Mouse (Mus musculus) left cerebral cortex, adult 9 months (tissue): ENCODE data around the gene Snx14.

Experiments used
- DNase-seq, 2 experiments: peaks; one replicate each; pipeline ENCODE4 v3.0.0; 2022; ENCODE audit warnings: low spot score in 2 of 2

The Snx14 gene

DNA sequence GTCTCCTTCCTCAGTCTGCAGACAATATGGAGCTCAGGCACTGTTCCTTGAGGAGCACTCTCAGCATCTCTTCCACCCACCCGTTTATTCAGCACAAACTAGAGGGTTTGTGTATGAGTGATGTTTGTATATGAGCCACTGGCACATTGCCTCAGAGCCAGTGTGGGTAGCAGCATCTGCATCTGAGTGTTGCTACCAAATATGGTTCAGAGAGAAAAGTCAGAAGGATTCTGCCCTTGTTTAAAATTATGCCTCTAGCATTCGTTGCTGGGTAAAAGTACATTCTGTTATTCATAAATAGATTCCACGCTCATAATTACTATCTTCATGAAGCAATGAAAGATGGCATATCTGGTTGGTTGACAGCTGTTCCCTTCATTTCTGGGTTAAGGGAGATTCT is 96.1 kb downstream of the Snx14 start:
- DNase-seq = peak; percentile 31 to 42

GRCm38 (mm10) chr9:88342241-88342640 is 96.5 kb downstream of the Snx14 start:
- DNase-seq = no peak

- DNase-seq = no peak
Observed at GRCm38 (mm10) chr9:88340819-88341218, 97.9 kb downstream of the Snx14 start.

DNA sequence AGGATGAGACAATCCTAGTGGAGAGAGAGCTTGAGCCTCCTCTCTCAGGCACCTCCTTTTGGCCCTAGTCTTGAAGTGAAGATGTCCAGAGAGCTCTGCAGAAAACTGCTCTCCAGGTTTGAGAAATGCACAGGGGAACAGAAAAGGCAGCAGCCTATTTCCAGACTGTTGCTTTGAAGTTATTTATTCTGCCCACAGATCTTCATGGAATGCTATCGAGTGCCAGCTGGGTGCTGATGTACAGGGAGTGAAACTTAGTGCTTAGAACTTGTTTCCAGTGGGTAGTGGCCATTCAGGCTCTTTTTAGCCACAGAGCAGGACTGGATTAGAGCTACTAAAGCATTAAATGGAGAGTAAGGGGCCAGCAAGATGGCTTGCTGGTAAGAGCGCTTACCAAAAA is 102.9 kb downstream of the Snx14 start:
- no peak for DNase-seq

- DNase-seq = no peak
Observed at GRCm38 (mm10) chr9:88332447-88332846, 106.3 kb downstream of the Snx14 start.

GRCm38 (mm10) chr9:88330316-88330715 is 108.4 kb downstream of the Snx14 start:
- DNase-seq = no peak

DNA sequence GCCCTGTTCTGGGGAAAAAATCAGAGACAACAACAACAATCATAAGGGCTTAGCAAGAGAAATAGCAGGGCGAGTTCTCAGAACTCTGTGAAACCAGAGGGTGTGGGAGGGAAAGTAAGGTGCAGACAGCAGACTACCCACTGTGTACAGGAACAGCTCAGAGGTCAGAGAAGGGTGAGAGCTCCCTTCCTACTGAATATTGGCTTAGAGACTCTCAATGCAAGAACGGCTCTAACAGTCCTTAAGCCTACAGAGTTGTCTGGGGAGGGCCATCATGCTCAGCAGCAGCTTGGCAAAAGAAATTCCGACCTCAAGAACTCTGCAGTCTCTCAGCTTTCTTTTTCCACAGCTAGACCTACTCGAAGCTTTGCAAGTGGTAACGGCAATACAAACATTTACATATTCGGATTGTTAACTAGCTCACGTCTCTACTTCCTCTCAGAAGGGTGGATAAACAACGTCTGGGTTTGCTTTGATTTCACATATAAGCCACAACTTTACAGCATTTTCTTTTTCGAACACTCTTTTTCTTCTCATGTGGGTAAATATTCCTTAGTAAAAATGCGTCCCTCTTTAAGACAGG is 109.5 kb downstream of the Snx14 start:
- no peak for DNase-seq

- DNase-seq = no peak
Observed at GRCm38 (mm10) chr9:88328666-88329065, 110.1 kb downstream of the Snx14 start.

GRCm38 (mm10) chr9:88326930-88327901 is 111.5 kb downstream of the Snx14 start, which contains the start of gene Nt5e:
Nt5e (plus strand) TSS chr9:88327197.
- peak in 1 of 2 experiments; percentile 72 for DNase-seq
